8 mouse cellular contexts compared by ENCODE assay signal in genomic region chr11:84916703-84917300, GRCm38 (mm10). TPM values are rescaled to one million over a fixed set of nuclear protein-coding genes. Genes with fewer than 3 reads are reported as not detected.
A peak's percentile ranks its signal among the peaks of the same experiment; 100 is the strongest.
DNase-seq lines count a peak whose midpoint lies in the region; ATAC-seq and TF ChIP-seq lines count a peak whose summit lies in the region.

No protein-coding gene starts in this region.

- no peak for ATAC-seq in embryonic facial prominence, embryonic 13.5 days (ENCODE audit: insufficient number of reproducible peaks, insufficient read depth, low FRiP score, low TSS enrichment, low read depth)
- no peak for ATAC-seq in intestine, embryonic 15.5 days
- no peak for ATAC-seq in neural tube, embryonic 13.5 days (ENCODE audit: low read depth)

- H3K4me2 ChIP-seq in embryonic facial prominence, embryonic 13.5 days = peak overlapping the region; percentile 77
- H3K4me2 ChIP-seq in intestine, embryonic 15.5 days (replicated peaks) = peak overlapping the region; percentile 62
- peak overlapping the region; percentile 51 for H3K4me2 ChIP-seq in neural tube, embryonic 13.5 days

- peaks cover 25% of the 10 kb centered on the region for H3K36me3 ChIP-seq in embryonic facial prominence, embryonic 13.5 days
- peaks cover 4% of the 10 kb centered on the region; the same call in 1 of the 2 replicates for H3K36me3 ChIP-seq in intestine, embryonic 15.5 days
- H3K36me3 ChIP-seq in neural tube, embryonic 13.5 days = peaks cover 25% of the 10 kb centered on the region

- TF ChIP-seq CTCF in left cerebral cortex, adult 2 months (IDR thresholded peaks at IDR 0.05) = no peak

- peak overlapping the region; percentile 86 for H3K4me3 ChIP-seq in left cerebral cortex, adult 2 months
- H3K4me3 ChIP-seq in embryonic facial prominence, embryonic 13.5 days = peak overlapping the region; percentile 70
- H3K4me3 ChIP-seq in intestine, embryonic 15.5 days (replicated peaks) = peak overlapping the region; percentile 87
- H3K4me3 ChIP-seq in neural tube, embryonic 13.5 days = peak overlapping the region; percentile 95

- intact Hi-C loops in left cerebral cortex, adult 2 months (cut with DNase I) = no loop called here

- peak overlapping the region; percentile 73 for H3K27ac ChIP-seq in left cerebral cortex, adult 2 months
- H3K27ac ChIP-seq in embryonic facial prominence, embryonic 13.5 days = no peak overlapping the region
- H3K27ac ChIP-seq in intestine, embryonic 15.5 days = no peak overlapping the region
- H3K27ac ChIP-seq in neural tube, embryonic 13.5 days (replicated peaks) = 0 out of 2 replicates have a peak overlapping the region, but pooled peaks have one; percentile 33

- peaks cover 26% of the 10 kb centered on the region for H3K4me1 ChIP-seq in embryonic facial prominence, embryonic 13.5 days
- 0 out of 2 replicates have a peak, but pooled peaks cover 4% of the 10 kb centered on the region for H3K4me1 ChIP-seq in intestine, embryonic 15.5 days (replicated peaks)
- H3K4me1 ChIP-seq in neural tube, embryonic 13.5 days (replicated peaks) = peaks cover 24% of the 10 kb centered on the region

- WGBS in embryonic facial prominence, embryonic 13.5 days = 60% methylated on average over 7 of the region's 7 CpGs
- WGBS in intestine, embryonic 15.5 days = 61% methylated on average over 7 of the region's 7 CpGs
- WGBS in neural tube, embryonic 13.5 days = 65% methylated on average over 7 of the region's 7 CpGs

- no peaks in the 10 kb centered on the region for H3K27me3 ChIP-seq in embryonic facial prominence, embryonic 13.5 days
- H3K27me3 ChIP-seq in intestine, embryonic 15.5 days (replicated peaks) = no peaks in the 10 kb centered on the region
- H3K27me3 ChIP-seq in neural tube, embryonic 13.5 days = no peaks in the 10 kb centered on the region

- peak overlapping the region; percentile 84 for H3K9ac ChIP-seq in embryonic facial prominence, embryonic 13.5 days
- H3K9ac ChIP-seq in intestine, embryonic 15.5 days = no peak overlapping the region
- peak overlapping the region; percentile 88 for H3K9ac ChIP-seq in neural tube, embryonic 13.5 days

- no peaks in the 10 kb centered on the region for H3K9me3 ChIP-seq in embryonic facial prominence, embryonic 13.5 days
- no peaks in the 10 kb centered on the region for H3K9me3 ChIP-seq in intestine, embryonic 15.5 days
- H3K9me3 ChIP-seq in neural tube, embryonic 13.5 days = no peaks in the 10 kb centered on the region

- DNase-seq in left cerebral cortex, adult 2 months (ENCODE audit: extremely low spot score in 1 of 2, low spot score in 2 of 2) = no peak
- no peak for DNase-seq in left cerebral cortex, adult 18-20 months (ENCODE audit: low spot score in 2 of 2)
- DNase-seq in right cerebral cortex, postnatal 10 days (ENCODE audit: low spot score in 2 of 2) = no peak
- DNase-seq in cerebellum, postnatal 36 days = no peak
- DNase-seq in gastrocnemius, adult 8-10 months (ENCODE audit: low spot score in 2 of 2) = no peak

RNA-seq across cellular contexts. Expression of gene Znhit3, which starts 0.6 kb away (rescaled TPM):
- 10 to 100 TPM; 34.8 to 36.5 TPM for total RNA-seq in left cerebral cortex, adult 2 months (2021)
- 10 to 100 TPM; 32.0 to 32.8 TPM for total RNA-seq in left cerebral cortex, adult 18-20 months (2021)
- 58.7 and 69.0 TPM in 2 replicates for polyA plus RNA-seq in embryonic facial prominence, embryonic 13.5 days (2015; fragmentation: Nextera tagmentation; extraction: Ambion mirVana)
- 51.6 and 57.1 TPM in 2 replicates for polyA plus RNA-seq in intestine, embryonic 15.5 days (2015; fragmentation: Nextera tagmentation; extraction: Ambion mirVana)
- polyA plus RNA-seq in neural tube, embryonic 13.5 days (2015; fragmentation: Nextera tagmentation; extraction: Ambion mirVana) = 65.4 and 68.0 TPM in 2 replicates
- 10 to 100 TPM; 12.3 to 17.5 (median 14.7) TPM for total RNA-seq in gastrocnemius, adult 8-10 months (2022)

RNA-seq across cellular contexts. Expression of gene Pigw, which starts 36.7 kb away (rescaled TPM):
- 1 to 10 TPM; 6.8 to 7.7 TPM for total RNA-seq in left cerebral cortex, adult 2 months (2021)
- 1 to 10 TPM; 5.7 to 7.0 TPM for total RNA-seq in left cerebral cortex, adult 18-20 months (2021)
- 1.5 and 2.3 TPM in 2 replicates for polyA plus RNA-seq in embryonic facial prominence, embryonic 13.5 days (2015; fragmentation: Nextera tagmentation; extraction: Ambion mirVana)
- 2.8 and 3.4 TPM in 2 replicates for polyA plus RNA-seq in intestine, embryonic 15.5 days (2015; fragmentation: Nextera tagmentation; extraction: Ambion mirVana)
- polyA plus RNA-seq in neural tube, embryonic 13.5 days (2015; fragmentation: Nextera tagmentation; extraction: Ambion mirVana) = 2.5 and 2.6 TPM in 2 replicates
- 1 to 10 TPM; 6.0 to 6.9 (median 6.2) TPM for total RNA-seq in gastrocnemius, adult 8-10 months (2022)

RNA-seq across cellular contexts. Expression of gene Myo19, which starts 36.9 kb away (rescaled TPM):
- 10 to 100 TPM; 14.5 to 20.5 TPM for total RNA-seq in left cerebral cortex, adult 2 months (2021)
- 10 to 100 TPM; 11.1 to 17.1 TPM for total RNA-seq in left cerebral cortex, adult 18-20 months (2021)
- 8.6 and 10.0 TPM in 2 replicates for polyA plus RNA-seq in embryonic facial prominence, embryonic 13.5 days (2015; fragmentation: Nextera tagmentation; extraction: Ambion mirVana)
- 7.6 and 7.8 TPM in 2 replicates for polyA plus RNA-seq in intestine, embryonic 15.5 days (2015; fragmentation: Nextera tagmentation; extraction: Ambion mirVana)
- 5.9 and 6.1 TPM in 2 replicates for polyA plus RNA-seq in neural tube, embryonic 13.5 days (2015; fragmentation: Nextera tagmentation; extraction: Ambion mirVana)
- total RNA-seq in gastrocnemius, adult 8-10 months (2022) = 1 to 10 TPM; 1.2 to 1.9 (median 1.6) TPM

RNA-seq across cellular contexts. Expression of gene Car4, which starts 40.8 kb away (rescaled TPM):
- 100 to 1,000 TPM in 1 of 2 experiments, 10 to 100 TPM in 1; 78.6 to 101 TPM for total RNA-seq in left cerebral cortex, adult 2 months (2021)
- 10 to 100 TPM; 58.5 to 66.3 TPM for total RNA-seq in left cerebral cortex, adult 18-20 months (2021)
- 0.40 TPM in 1 of 2 replicates, not detected in the other for polyA plus RNA-seq in embryonic facial prominence, embryonic 13.5 days (2015; fragmentation: Nextera tagmentation; extraction: Ambion mirVana)
- polyA plus RNA-seq in intestine, embryonic 15.5 days (2015; fragmentation: Nextera tagmentation; extraction: Ambion mirVana) = 0.21 and 0.45 TPM in 2 replicates
- 6.3 and 6.4 TPM in 2 replicates for polyA plus RNA-seq in neural tube, embryonic 13.5 days (2015; fragmentation: Nextera tagmentation; extraction: Ambion mirVana)
- total RNA-seq in gastrocnemius, adult 8-10 months (2022) = 1 to 10 TPM; 3.4 to 8.8 (median 7.0) TPM

RNA-seq across cellular contexts. Expression of gene Ggnbp2, which starts 46.2 kb away (rescaled TPM):
- total RNA-seq in left cerebral cortex, adult 2 months (2021) = 10 to 100 TPM; 93.8 to 97.1 TPM
- 10 to 100 TPM; 90.8 to 91.0 TPM for total RNA-seq in left cerebral cortex, adult 18-20 months (2021)
- 71.8 and 77.6 TPM in 2 replicates for polyA plus RNA-seq in embryonic facial prominence, embryonic 13.5 days (2015; fragmentation: Nextera tagmentation; extraction: Ambion mirVana)
- 78.7 and 83.1 TPM in 2 replicates for polyA plus RNA-seq in intestine, embryonic 15.5 days (2015; fragmentation: Nextera tagmentation; extraction: Ambion mirVana)
- 74.9 and 86.2 TPM in 2 replicates for polyA plus RNA-seq in neural tube, embryonic 13.5 days (2015; fragmentation: Nextera tagmentation; extraction: Ambion mirVana)
- total RNA-seq in gastrocnemius, adult 8-10 months (2022) = 10 to 100 TPM; 31.1 to 45.3 (median 33.5) TPM

Comparison
In these comparisons a context has a peak if more than half of its experiments do, and no peak if none do; other contexts are left out.
1. H3K27ac ChIP-seq: peak in left cerebral cortex, adult 2 months (single experiment) and neural tube, embryonic 13.5 days (single experiment); none in embryonic facial prominence, embryonic 13.5 days (single experiment) and intestine, embryonic 15.5 days (single experiment).
2. RNA of gene Myo19, which starts 36.9 kb away (total RNA-seq): 14.5 to 20.5 TPM in left cerebral cortex, adult 2 months and 11.1 to 17.1 TPM in left cerebral cortex, adult 18-20 months; 1.2 to 1.9 TPM in gastrocnemius, adult 8-10 months; every median in the first group is over 4 times any median in the second.
3. Peak in every context shown above with its lines, with median percentiles within 50 percentile points of each other: H3K4me3 ChIP-seq and H3K4me2 ChIP-seq.